Mouse (Mus musculus) mouse embryonic stem cell (cell line): Measurements from ENCODE around the gene Cmtm6.
"Not testable (repeated sequence)": the region's sequence is repeated elsewhere in the genome, so short reads cannot be mapped to it uniquely, and the experiment has no call there.

Experiments
- in situ Hi-C, 2 experiments: fragments of 300-500 bp; cut with MboI; formaldehyde crosslinking; loops; 1 replicate in 1 of 2; 3 replicates in 1 of 2; pipeline ENCODE4 v1.14.3; 2019 to 2020; ENCODE audit warnings: low sequenced_read_pairs in 2 of 2, low pct_unique_long_range_greater_than_20kb in 1 of 2, mixed read lengths in 1 of 2; ENCODE audit not compliant: unreplicated experiment in 1 of 2

The Cmtm6 gene

DNA sequence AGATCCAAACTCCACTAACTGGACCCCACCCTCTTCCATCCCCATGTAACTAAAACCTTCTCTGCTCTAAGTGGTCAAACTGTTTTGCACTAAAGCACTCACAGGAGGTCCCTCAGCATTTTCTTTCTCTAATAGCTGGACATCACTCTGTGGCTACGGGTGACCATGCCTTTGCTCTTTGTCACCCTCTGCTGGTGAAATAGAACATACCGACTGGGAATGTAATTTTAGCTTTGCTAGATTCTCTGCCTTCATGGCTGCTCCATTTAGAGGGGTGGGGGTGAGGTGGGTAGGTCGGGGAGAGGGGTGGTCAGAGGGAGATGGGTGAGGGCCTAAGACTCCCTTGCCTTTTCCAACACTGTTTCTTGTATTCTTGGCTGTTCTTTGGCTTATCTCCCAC is 3.6 kb upstream of the Cmtm6 start:
- in situ Hi-C loops: no loop called here

GRCm38 (mm10) chr9:114728432-114728831 is 2.5 kb upstream of the Cmtm6 start:
- in situ Hi-C loops: not testable (repeated sequence)

GRCm38 (mm10) chr9:114729911-114730805 is 758 bp upstream of the Cmtm6 start:
- in situ Hi-C loops: no loop called here

- in situ Hi-C loops: no loop called here
These were observed 1.2 kb downstream of the Cmtm6 start for GRCm38 (mm10) chr9:114731871-114732682.

GRCm38 (mm10) chr9:114733238-114733637 is 2.3 kb downstream of the Cmtm6 start:
- in situ Hi-C loops: no loop called here

DNA sequence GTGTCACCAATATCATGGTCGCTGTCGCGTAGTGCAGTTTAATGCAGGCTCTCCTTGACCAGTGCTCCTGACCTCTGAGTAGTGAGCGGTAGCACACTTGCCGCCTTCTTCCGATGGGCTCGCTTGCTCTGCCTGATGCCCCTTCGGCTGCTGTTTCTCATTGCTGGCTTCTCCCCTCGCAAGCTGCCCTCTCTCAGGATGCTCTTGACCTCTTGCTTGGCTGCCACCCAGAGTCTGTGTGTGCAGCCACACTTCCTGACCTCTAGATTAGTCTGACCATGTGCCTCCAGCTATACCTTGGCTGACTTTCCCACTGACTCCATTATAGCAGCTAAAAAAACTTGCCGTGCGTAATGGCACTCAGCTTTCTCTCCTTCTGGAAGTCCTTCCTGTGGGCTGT is 5.5 kb downstream of the Cmtm6 start:
- in situ Hi-C loops: no loop called here

GRCm38 (mm10) chr9:114740336-114740735 is 9.4 kb downstream of the Cmtm6 start:
- in situ Hi-C loops: no loop called here

GRCm38 (mm10) chr9:114742731-114743130 is 11.8 kb downstream of the Cmtm6 start:
- in situ Hi-C loops: no loop called here

DNA sequence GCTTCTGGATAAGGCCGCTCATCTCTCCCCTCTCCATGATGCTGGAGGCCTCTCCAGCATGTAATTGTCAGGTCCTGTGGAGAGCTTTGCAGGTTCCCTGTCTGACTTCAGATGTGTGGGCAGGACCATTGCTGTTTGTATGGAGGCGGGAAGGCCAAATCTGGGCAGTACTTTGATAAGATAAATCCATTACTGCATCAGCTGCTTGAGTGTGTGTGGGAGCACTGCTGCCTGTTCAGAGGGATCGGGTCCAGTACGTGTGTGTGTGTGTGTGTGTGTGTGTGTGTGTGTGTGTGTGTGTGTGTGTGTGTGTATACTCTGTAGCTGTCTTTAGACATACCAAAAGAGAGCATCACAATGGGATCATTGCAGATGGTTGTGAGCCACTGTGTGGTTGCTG is 14.2 kb downstream of the Cmtm6 start:
- in situ Hi-C loops: loop anchor here in 1 of 2 experiments (5.0 kb wide), 1 partner anchor 98 kb away; no protein-coding TSS in a partner anchor

GRCm38 (mm10) chr9:114745654-114746053 is 14.7 kb downstream of the Cmtm6 start:
- in situ Hi-C loops: loop anchor here in 1 of 2 experiments (5.0 kb wide), 1 partner anchor 98 kb away; no protein-coding TSS in a partner anchor

DNA sequence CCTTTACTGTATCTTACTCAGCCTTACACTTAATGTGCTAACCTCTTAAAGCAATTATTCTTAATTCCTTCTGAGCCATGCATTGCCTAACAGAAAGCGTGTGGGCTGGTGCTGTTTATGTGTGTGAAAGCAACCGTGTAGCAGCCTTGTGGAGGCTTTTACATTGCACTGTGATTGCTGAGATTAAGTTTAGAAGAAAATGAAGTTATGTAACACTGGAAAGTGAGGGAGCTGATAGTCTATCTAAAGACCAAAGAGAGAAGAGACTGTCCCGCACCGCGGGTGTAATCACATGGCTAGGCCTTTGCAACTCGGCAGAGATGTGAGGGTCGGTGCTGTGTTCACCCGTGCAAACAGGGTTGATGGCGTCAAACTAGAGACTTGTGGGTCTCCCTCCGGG is 16.1 kb downstream of the Cmtm6 start:
- in situ Hi-C loops: loop anchor here in 1 of 2 experiments (5.0 kb wide), 1 partner anchor 100 kb away; no protein-coding TSS in a partner anchor

- in situ Hi-C loops: loop anchor here in 1 of 2 experiments (5.0 kb wide), 1 partner anchor 100 kb away; no protein-coding TSS in a partner anchor
These were observed 16.6 kb downstream of the Cmtm6 start for GRCm38 (mm10) chr9:114747466-114747865.

DNA sequence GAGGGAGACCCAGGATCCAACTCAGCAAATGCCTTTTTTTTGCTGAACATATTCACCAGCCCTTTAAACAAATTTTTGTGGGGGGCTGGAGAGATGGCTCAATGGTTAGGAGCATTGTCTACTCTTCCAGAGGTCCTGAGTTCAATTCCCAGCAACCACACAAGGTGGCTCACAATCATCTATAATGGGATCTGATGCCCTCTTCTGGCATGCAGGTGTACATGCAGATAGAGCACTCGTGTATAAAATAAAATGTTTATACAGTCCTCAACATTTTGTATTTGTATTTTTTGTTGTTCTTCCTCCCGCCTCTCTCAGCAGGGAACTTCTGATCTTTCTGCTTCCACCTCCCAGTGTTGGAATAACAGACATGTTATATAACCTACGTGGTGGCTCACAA is 20.7 kb downstream of the Cmtm6 start:
- in situ Hi-C loops: no loop called here

DNA sequence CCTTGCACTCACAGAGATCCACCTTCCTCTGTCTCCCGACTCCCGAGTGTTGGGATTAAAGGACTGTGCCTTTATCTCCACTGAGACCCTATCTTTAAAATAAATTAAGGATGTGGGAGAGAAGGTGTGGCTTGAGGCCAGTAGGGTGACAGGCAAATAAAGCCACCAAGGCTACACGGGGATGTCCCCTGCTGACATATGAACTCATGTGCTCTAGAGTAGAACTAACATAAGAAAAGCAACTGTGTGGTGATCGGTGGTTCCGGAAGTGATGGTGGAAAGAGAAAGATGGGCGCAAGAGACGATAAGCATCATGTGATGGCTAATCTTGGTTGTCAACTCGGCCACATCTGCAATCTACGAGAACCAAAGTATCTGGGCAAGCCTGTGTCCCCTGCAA is 21.4 kb downstream of the Cmtm6 start:
- in situ Hi-C loops: no loop called here

DNA sequence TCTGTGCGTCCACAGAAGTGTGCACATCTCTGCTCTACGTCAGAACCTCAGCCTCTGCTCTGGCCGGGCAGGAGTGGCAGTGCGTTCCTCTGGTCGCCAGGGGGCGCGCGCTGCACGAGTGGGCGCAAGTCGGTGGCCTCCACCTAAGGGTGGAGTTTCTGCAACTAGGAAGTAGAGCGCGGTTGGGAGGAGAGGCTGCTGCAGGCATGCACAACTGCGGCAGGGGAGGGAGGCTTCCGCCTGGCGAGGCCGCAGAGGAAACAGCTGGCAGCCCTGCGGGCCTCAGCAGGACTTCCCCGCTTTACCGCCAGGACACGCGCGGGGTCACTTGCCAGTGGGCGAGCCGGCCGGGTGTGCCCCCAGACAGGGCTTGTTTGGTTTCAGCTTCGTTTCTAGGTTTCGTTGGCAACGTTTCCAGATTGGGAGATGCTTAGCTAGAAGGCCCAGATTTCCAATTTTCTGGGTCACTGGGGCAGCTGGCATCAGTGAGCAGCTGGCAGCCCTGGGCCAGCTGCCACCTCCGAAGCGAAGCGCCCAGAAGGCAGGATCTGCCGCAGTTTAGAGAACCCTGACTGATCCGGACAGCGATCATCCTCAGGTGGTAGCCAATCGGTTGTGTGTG is 22.1 kb downstream of the Cmtm6 start:
- in situ Hi-C loops: no loop called here

DNA sequence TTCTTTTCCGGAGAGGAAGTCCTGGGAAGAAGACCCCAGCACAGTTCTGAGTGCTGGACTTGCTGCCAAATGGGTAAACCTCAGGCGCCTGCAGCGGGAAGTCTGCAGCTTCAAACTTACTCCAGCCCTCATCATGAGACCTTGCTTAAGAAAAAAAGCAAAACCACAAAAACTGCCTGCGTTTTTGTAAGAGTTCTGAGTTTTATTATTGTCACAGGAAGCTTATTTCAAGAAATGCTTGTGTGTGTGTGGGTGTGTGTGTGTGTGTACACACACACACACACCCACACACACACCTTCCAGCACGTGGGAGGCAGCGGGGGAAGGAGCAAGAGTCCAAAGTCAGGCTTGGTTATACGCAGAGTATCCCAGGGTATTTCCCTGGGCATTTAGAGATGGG is 27.4 kb downstream of the Cmtm6 start:
- in situ Hi-C loops: no loop called here

GRCm38 (mm10) chr9:114758801-114759200 is 27.9 kb downstream of the Cmtm6 start:
- in situ Hi-C loops: no loop called here

- in situ Hi-C loops: no loop called here
These were observed 29.0 kb downstream of the Cmtm6 start for GRCm38 (mm10) chr9:114759886-114760285.

DNA sequence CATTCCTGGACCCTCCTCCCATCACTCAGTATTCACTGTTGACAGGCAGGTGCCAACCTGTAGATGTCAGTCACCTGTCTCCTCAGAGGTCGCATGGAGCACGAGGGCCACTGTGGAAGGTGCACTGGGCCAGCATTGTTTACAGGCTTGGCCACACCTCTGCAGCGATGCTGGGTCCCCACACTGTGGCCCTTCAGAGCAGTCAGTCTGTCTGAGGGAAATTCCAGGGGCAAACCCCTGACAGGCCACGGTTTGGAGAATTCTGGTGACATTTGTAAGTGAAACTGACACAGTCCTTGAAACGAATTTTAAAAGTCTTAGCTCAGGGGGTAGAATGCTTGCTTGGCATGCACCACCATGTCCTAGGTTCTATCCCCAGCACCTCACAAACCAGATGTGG is 29.4 kb downstream of the Cmtm6 start:
- in situ Hi-C loops: no loop called here
